Mouse (Mus musculus) stomach, postnatal 0 days (tissue): Measurements from ENCODE around the gene Ggta1.

ENCODE experiments used
- CTCF ChIP-seq: IDR thresholded peaks from 2 replicates; pipeline ENCODE4 v1.5.1; 2016; ENCODE audit warnings: antibody characterized with exemption, low read depth, mild to moderate bottlenecking, moderate library complexity
- EP300 ChIP-seq: optimal IDR thresholded peaks from 2 replicates; pipeline ENCODE3; 2016; ENCODE audit warnings: antibody characterized with exemption

DNA sequence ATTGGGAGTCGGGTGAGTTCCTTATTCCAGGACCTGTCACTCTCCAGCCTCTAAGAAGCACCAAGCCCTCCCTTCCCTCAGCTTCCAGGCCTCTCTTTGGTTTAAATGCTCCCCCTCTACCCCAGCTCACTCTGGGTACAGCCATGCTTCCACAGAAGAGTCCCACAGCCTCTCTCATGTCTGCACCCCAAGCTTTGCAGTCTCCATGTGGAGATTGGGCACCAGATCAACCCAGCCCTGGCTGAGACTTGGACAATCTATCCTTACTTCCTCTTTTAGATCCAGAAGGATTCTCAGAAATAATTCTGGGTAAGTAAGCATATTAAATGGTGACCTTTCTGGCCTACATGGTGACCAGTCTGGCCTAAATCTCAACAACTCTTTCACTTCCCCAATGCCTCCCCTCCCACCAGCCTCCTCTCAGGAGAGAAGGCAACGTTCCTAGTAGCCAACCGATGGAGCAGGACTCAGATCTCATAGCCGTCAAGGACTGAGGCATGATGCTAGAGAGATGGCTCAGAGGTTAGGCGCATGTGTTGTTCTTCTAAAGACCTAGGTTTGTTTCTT is 11.5 kb downstream of the Ggta1 start:
- TF ChIP-seq CTCF (no peak), EP300 (no peak)
